Mouse (Mus musculus): ENCODE measurements around the gene Nr2c1.

The Nr2c1 gene

DNA sequence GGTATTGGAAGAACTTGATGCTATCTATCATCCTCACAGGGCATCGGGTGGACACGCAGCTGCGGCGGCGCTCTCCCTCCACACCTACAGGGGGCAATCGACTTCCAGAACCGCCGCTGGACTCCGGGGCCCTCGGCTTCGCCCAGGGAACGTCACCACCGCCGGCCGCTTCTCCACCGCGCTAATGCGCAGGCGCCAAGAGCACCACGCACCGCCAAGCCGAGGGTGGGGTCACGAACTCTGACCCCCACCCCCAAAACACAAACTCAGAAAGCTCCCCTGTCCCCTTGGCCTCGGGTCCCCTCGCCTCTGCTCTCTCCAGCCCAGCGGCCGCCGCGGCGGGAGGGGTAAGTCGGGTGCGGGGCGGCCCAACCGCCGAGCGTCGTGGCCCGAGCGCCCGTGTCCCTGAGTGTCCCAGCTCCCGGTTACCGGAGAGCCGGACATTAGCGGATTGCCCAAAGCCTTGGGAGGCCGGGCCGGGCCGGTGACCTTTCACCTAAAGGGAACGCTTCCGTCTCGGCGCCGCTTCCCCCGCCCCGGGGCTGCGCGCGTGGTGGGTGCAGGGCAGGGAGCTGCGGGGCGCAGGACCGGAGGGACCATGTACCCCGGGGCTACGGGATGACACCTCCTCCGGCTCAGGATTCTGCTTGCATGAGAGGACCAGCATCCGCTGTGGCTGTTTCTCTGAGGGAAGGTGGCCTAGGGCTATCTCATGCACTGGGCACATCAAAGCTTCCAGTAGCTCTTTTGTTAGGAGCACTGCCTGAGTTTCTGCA is at the start of gene Nr2c1:
Gene Nr2c1, plus strand, starts transcription at position 268 of the 776 bp plus-strand sequence.
- DNase-seq (ENCODE audit: low read depth, low spot score) = no peak

DNA sequence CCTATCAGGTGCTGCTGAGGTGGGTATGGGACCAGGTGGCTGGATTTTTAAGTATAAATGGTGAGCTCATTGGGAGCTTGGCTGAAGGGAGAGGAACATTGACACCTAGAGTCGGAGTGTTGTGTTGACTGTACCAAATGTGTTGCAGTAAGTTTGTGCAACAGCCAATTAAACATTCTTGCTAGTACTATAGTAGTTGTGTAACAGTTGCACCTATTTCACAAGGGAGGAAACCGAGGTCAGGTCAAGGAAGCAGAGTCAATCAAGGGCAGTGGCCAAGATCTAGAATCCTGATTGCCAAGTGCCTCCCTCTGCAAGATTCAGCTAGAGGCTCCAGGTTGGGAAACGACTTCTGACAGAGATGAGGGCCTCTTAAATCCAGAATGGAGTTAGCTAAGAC is 49.7 kb upstream of the Nr2c1 start:
- DNase-seq (ENCODE audit: low read depth, low spot score) = no peak

DNA sequence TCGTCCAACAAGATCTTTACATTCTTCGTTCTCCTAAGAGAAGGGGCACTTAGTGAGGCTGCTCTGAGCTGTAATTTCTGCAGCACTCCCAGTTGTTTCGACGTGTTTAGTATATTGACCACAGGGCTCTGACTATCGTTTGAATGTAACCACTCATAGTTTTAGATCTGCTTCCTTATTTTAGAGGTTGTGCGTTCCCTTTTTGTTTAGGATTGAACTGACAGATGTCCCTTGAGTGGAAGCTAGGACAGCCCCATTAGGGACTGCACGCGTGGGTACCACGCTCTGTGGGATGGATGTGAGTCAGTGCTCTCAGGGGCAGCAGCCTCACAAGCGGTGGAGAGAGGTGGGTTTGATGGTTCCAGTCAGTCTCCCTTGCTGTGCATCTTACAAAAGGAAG is 42.3 kb upstream of the Nr2c1 start:
- no peak for DNase-seq (ENCODE audit: low read depth, low spot score)

DNA sequence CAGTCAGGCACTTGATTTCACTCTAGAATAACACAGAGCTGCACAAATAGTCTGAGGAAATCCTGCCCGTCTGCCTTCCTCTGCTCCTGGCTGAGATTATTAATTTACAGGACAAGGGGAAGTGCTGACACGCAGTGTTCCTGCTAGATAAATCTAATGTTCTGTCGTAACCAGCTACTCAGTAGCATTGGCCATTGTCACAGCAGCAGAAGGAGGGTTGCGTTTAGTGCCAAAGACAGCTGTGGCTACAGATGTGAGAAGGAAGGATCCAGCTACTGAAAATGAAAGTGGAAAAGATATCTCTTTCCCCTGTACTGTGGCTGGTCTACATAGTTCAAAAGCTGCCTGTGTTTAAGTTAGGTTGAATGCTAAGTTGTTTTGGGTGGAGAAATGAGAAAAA is 40.7 kb upstream of the Nr2c1 start:
- DNase-seq (ENCODE audit: low read depth, low spot score) = no peak

DNA sequence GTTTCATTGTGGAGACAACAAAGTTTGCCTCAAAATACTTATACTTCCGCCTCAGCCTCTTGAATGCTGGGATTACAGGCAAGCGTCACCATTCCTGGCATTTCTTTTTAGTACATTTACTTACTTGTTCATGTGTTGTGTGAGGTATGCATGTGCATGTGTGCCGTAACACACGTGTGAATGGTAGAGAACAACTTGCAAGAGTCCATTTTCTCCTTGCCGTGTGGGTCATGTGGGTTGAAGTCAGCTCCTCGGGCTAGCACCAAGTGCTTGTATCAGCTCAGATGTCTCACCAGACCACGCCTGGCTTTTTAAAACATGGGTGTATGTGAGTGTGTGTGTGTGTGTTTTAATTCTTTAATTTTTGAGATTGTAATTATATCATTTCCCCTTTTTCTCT is 40.2 kb upstream of the Nr2c1 start:
- DNase-seq (ENCODE audit: low read depth, low spot score) = no peak

DNA sequence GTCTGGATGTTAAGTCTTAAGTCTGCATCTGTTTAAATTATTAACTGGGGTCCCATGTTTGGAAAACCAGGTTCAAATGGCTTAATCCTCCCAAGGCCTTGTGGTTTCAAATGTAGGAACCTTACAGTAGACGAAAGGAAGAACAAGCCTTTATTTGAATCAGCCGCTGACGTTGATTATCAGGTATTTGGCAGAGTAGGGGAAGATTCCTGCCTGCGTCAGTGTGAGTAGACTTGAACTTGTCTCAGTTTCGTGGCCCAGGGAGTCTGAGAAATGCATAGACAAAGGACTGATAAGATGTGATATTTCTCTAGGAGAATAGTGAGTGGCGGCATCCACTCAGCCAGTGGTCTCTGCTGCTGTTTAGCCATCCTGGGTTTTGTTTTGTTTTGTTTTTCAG is 39.0 kb upstream of the Nr2c1 start:
- no peak for DNase-seq (ENCODE audit: low read depth, low spot score)

DNA sequence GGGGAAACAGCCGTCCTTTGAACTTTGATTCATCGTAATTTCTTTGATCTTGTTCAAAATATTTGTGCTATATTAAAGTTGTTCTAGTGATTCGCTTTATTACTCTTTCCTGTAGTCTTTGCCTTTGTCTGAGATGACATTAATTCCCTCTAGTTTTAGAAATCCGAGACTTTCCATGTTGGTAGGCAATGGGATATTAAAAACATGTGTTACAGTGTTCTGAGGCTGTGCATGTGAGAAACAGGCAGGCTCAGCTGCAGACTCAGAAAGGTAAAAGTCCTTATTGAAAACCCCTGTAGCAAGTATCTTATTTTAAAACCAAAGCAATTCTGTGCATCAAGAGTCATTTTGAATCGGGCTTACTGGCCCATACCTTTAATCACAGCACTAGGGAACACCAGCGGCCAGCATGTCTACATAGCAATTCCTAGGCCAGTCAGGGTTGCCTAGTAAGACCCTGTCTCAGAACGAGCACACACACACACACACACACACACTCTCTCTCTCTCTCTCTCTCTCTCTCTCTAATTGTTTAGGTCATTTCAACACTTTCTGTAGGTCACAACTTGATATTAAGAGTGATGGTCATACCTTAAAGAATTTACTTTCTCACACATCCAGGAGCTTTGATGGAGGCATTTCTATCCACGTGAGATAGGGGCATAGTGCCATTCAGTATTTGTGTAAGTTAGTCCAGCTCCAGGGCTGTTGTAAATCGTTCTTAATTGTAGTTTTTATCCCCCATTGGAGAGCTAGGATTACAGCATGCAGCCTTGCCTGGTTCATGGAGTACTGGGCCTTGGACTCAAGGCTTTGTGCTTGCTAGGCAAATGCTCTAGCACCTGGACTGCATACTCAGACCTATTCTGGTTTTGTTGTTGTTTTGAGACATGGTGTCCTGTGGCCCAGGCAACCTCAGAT is 36.7 kb upstream of the Nr2c1 start:
- DNase-seq (ENCODE audit: low read depth, low spot score) = no peak

DNA sequence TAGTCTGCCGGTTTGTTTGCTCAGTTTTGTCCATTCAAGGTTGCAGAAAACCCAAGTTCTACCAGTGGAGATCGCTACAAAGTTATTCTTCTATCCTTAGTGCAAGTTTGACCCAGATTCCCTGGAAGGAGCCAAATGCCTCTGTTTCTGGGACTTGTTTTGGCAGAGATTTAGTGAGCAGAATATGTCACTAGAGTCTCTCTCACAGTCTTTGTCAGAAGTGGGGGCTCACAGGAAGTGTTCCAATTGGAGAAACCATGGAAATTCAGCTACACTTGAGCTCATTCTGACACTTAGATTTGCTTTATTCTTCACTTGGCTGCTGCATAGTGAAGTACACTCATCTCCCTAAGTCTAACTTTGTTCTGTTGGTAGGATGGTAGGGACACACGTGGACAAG is 35.6 kb upstream of the Nr2c1 start:
- DNase-seq (ENCODE audit: low read depth, low spot score) = no peak

DNA sequence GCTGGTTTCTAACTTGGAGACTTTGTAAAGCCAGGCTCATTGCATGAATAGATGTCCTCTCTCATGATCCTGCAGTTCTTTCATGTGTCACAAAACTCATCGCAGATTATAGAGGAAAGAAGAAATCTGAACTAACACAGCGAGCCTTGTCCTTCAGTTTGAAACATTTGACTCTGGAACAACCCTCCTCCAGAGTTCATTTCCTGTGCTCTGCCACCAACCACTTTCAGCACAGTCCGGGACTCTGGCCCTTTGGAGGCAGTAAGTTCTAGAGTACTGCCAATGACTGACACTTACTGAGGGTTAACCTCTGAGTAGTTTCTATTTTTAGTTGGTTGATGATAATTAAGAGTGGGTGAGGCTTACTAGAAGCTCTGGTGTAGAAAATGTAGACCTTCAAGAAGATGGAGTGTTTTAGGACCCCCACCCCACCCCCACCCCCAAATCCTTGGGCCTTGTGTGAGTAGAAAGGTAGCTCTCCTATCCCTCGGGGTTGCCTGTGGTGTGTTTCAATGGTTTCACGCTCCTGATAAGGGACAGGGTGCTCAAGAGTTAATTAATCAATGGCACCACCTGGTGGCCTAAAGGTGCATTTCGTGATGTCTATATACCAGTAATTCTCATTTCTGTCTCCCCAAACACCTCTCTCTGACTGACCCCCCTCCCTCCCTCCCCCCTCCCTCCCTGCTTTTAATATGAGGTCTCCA is 31.8 kb upstream of the Nr2c1 start:
- DNase-seq (ENCODE audit: low read depth, low spot score) = peak; percentile 26

DNA sequence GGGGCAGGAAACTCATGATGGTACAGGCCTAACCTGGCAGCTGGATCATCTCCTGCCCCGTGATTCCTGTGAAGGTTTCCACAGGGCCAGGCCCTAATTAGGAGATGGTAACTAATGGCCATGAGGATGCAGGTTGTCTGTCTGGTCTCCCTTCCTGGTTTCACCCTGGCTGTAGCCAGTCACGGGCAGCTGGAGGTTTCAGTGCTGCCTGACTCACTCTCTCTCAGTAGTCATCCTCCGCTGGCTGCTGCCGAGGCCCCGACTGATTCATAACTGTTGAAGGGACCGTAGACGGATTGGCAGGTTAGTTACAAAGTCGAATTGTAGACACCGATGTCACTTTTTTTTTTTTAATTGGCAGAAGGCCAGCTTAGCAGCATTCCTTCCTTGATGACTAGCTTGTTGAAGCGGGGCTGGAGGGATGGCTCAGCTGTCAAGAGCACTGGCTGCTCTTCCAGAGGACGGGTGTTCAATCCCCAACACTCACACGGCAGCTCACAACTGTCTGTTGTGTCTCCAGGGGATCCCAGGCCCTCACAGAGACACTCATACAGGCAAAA is 31.0 kb upstream of the Nr2c1 start:
- no peak for DNase-seq (ENCODE audit: low read depth, low spot score)

DNA sequence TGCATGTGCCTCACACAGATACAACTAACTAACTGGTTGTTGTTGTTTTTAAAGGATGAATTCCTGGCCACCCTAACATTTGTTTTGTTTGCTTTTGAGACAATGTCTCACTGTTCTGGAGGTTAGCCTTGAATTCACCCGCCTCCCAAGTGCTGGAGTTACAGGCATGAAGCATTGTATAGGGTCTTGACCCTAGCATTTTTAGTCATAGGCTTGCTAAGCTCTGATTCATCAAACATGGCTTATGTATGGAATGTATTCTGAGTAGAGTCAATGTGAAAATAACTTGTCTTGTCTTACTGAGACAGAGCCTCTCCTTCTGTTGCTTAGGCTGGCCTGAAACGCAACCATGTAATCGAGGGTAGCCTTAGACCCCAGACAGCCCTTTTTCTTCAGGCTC is 29.9 kb upstream of the Nr2c1 start:
- DNase-seq (ENCODE audit: low read depth, low spot score) = no peak

DNA sequence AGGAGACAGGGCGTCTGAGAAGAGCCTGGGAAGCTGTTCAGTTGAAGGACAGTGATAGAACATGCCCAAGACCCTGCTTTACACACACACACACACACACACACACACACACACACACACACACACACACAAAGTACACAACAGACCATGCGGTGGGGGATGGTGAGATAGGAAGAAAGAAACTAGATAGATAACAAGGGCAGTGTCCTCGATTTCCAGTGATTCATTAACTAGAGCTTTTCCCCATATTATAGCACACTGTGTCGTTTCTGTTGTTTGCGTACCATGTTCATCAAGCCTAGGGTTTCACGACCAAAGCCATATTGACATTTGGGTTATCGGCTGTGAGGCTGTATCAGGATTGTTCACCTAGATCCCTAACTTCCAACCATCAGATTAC is 28.8 kb upstream of the Nr2c1 start:
- no peak for DNase-seq (ENCODE audit: low read depth, low spot score)

DNA sequence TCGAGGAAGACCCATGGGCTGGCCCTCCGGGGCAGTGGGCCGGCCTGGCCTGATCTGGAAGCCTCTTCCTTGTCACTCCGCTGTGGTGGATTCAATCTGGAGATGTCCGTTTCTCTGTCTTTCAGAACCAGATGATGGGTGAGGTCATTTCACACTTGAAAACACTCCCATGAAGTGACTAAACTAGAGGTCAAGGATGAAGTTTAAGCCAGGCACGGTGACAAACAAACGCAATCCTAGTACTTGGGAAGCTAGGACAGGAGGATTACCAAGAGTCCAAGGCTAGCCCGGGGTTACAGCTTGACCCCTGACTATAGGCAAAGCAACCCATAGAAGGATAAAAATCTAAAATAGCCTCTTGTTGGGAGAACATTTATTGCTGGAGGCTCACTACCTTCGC is 27.1 kb upstream of the Nr2c1 start:
- DNase-seq (ENCODE audit: low read depth, low spot score) = no peak

DNA sequence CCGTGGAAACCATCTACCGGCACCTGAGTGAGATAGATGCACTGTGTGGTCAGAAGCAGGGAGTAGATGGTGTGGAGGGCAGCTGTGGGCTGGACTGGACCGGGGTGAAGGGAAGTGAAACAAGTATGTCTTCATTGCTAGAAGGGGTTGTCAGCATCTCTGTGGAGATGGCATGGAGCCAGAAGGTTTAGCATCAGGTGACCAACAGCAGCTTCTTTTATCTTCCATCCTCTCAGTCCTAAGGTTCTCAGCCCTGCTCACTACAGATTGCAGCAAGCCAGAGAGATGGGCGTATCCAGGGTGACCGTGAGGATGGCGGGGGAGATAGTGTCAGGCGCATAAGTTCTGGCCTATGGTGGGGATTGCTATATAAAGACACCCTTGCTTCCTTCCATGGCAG is 25.2 kb upstream of the Nr2c1 start:
- DNase-seq (ENCODE audit: low read depth, low spot score) = no peak

DNA sequence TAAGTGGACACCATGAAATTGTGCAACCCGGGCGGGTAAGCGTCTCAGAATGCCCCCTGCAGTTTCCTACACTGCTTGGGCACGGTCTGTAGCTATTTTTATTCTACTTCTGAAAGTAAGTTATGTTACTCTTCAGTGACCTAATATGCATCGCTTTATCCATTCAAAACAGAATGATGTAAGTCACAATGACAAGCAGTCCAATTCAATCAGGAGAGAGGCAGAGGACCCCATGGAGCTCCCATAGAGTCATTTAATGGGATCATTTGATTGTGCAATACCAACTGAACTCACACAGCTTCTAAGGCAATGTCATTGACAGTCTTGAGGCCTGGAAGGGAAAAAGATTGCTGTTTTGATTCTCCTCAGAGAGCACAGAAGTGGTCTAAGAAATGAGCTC is 24.2 kb upstream of the Nr2c1 start:
- no peak for DNase-seq (ENCODE audit: low read depth, low spot score)

DNA sequence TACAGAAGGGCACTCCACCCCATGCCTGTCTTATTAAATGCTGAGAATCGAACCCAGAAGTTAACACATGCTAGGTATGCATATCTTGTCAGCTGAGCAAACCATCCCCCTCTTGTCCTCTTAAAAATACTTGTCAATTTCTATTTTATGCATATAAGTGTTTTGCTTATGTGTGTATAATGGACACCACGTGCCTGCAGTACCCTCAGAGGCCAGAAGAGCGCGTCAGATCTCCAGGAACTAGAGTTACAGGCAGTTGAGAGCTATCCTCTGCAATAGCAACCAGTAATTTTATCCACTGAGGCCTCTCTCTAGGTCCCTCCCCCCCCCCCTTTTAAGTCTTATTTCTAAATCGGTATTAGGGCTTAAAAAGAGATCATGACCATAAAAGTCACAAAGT is 23.4 kb upstream of the Nr2c1 start:
- DNase-seq (ENCODE audit: low read depth, low spot score) = no peak

DNA sequence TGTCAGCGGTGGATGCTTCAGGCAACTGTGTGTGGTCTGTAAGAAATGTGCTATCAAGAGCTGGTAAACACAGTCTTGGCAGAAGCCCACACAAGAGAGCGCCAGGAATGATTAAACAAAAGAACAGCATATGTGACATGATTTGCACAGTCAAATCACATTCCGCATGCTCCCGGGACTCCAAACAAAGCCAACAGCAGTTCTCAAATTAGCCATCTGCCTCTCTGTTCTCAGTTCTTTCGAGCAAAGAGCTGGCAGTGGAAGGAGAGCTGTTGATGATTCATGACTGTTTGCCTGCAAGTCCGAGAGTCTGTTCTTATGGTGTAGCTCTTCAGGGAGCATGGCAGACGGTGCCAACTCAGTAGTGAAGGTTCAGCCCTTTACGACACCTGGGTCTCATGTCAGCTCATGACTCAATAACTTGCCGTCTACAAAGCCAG is 18.1 kb upstream of the Nr2c1 start:
- DNase-seq (ENCODE audit: low read depth, low spot score) = no peak

DNA sequence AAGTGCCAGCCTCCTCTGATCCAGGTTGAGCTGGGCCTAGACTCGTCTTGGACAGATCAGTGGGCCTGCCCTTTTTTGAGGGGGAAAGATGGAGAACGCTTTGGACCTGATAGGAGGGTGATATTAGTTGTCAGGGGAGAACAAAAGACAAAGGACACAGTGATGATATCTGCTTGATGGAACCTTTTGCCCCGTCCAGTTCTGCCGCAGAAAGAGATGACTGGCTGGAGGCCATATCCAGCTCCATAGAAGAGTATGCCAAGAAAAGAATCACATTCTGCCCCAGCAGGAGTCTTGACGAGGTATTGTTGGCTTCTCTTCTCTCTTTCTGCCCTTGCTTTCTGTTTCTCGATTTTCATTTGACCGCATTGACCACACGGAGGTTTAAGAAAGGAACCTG is 14.7 kb upstream of the Nr2c1 start:
- no peak for DNase-seq (ENCODE audit: low read depth, low spot score)

DNA sequence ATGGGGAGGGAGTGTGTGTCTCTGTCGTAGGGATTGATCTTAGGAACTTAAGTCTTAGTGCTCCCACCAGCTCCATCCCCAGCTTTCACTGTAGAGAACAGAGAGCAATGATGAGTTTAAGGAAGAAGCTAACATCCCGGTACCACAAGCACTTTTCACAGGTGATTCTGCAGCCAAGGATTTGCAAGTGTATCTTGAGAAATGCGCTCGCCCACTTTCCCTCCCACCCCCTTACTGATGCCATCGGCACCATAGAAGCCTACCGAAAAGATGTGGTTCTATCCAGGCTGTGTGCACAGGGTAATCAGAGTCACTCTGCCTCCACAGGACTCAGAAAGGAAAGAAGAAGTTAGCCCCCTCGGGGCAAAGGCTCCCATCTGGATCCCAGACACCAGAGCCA is 14.1 kb upstream of the Nr2c1 start:
- DNase-seq (ENCODE audit: low read depth, low spot score) = no peak

DNA sequence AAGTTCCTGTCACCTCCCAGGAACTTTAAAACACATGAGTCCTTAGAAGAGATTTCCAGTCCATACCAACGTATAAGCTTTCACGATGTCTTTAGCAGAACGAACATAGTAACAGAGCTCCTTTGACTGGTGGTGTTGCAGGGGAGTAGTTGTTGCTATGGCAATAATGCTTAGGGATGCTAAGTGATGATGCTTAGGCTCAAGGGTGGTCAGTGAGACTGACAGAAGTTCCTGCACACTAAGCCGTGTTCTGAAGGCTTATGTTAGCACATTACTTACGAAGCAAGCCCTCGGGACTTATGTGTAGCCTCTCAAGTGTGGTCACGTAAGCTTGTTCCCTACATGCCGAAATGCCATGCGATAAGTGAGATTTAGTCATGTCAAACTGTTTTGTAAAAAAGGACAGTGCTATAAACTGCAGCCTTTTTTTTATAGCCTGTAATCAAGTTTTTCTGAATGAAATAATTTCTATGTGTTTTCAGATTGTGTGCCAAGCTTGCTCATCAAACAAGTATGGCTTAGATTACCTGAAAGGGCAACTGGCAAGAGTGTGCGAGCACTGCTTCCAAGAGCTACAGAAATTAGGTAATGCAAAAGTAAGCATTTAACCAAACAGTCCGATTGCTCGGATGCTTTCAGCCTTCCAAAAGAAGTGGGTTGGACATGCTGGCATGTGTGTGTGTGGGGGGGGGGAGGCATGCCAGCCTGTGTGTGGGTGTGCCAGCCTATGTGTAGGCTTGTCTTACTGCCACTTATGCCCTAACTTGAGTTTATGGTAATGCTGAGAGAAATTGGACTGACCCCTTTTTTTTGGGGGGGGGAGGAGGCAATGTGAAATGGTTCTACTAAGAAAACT is 13.1 kb upstream of the Nr2c1 start:
- no peak for DNase-seq (ENCODE audit: low read depth, low spot score)

DNA sequence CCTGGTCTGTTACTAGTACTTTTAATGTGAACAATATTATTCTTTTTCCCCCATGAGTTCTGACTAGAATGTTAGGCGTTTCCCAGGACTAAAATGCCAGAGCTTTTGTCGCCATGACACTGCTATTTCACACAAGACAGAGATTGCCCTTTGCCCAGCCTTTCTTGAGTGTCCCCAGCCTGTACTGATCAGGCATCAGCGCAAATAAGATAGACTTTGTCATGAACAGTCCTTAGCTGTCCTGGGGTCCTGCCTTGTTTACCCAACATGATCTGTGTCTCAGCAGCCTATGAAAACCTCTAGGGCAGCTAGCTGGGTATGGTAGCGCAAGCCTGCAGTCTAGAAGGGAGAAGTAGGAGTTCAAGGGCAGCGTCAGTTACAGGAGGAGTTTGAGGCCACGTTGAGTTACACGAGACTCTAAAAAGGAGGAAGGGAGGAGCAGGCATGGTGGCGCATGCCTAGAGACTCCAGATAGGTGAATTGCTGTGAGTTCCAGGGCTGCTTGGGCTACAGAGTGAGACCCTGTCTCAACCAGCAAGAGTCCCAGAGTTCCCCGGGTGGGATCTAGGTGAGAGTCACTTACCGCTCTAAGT is 8.8 kb upstream of the Nr2c1 start:
- DNase-seq (ENCODE audit: low read depth, low spot score) = no peak

Data from WW6 (cell line).